Mouse (Mus musculus): ENCODE results near the gene Ftl1.
"Not testable (repeated sequence)": the region's sequence is repeated elsewhere in the genome, so short reads cannot be mapped to it uniquely, and the experiment has no call there.

Ftl1 gene

GRCm38 (mm10) chr7:45476453-45476852, 16.8 kb upstream of the Ftl1 start:
- no peak for DNase-seq (ENCODE audit: low read depth, low spot score)

GRCm38 (mm10) chr7:45475291-45475969, 15.7 kb upstream of the Ftl1 start:
- DNase-seq (ENCODE audit: low read depth, low spot score), result no peak

- DNase-seq (ENCODE audit: low read depth, low spot score), result no peak
Observed at GRCm38 (mm10) chr7:45470869-45471268, 11.2 kb upstream of the Ftl1 start.

DNA sequence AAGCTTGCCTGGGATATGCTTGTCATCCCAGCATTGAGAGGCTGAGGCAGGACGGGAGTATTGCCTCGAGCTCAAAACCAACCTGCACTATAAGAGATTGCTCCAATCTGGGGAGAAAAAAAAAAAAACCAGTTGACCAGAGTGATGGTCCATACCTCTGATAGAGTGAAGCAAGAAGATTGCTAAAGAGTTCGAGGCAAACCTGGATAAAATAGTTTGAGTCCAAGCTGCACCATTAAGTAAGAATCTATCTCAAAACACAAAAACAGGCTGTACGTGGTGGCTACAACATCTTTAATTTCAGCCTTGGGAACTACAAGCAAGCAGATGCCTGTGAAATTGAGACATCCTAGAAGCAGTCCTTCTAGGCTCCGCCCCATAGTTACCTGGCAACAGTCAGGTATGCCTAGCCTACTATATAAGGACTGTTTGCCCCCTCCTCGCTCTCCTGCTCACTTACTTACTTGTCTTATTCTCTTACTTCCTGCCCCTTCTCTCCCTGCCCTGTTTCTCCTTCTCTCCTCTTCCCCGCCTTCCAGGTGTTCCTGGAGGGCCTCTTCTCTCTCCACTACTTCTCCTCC, 7.5 kb upstream of the Ftl1 start:
- no peak for DNase-seq (ENCODE audit: low read depth, low spot score)

DNA sequence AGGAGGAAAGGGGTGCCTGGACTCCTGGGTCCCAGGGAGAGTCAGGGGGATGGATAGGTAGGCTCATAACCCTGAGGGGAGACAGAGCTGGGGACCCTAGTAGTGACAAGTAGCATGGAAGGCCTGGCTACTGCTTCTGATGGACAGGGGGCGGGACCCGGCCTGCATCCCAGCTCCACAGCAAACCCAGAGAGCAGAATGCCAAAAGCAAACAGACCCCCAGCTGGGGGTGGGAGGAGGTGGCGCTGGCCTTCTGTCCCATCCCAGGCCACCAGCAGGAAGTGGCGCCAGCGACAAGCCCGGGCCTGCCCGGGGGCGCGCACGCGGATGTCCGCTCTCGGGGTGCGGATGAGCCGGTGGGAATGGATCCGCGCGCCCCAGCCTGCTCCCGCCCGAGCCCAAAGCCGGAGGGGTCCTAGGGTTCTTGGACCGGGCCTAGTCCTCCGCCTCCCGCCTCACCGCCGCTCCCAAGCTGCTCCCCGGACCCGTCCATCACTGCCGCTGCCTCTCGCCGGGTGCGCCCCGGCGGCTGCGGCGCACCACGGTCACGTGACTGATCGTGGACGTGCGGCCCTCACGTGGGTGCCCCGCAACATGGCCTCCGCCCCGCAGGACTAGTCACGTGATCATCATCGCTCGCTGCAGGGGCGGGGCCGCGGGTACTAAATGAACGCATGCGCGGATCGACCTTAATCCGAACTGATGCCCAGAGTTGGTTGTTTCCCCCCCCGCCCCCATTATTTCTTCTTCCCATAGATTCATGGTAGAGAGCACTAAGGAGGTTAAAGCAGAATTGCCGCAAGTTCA, 6.8 kb upstream of the Ftl1 start, which contains the start of gene Bax:
Gene Bax (minus strand): TSS at position 616 of the 807 bp plus-strand sequence.
- peak; percentile 82 for DNase-seq (ENCODE audit: low read depth, low spot score)

DNA sequence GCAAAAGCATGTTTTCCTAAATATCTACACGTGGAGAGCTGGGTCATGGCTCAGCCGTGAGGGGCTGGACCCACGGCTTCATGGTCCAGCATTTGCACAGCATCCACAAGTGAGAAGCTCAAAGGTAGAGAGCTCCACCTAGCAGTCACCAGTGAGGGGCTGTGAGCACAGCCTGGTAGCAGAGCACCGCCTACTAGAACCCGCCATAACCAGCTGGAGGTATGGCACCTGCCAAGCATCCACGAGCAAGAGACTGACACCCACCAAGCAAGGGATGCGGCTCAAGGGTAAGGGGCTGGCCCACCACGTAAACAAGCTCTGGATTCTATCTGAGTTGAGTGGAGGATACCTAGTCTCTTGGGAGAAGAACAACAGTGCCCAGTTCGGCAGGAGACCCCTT, 5.9 kb upstream of the Ftl1 start:
- no peak for DNase-seq (ENCODE audit: low read depth, low spot score)

DNA sequence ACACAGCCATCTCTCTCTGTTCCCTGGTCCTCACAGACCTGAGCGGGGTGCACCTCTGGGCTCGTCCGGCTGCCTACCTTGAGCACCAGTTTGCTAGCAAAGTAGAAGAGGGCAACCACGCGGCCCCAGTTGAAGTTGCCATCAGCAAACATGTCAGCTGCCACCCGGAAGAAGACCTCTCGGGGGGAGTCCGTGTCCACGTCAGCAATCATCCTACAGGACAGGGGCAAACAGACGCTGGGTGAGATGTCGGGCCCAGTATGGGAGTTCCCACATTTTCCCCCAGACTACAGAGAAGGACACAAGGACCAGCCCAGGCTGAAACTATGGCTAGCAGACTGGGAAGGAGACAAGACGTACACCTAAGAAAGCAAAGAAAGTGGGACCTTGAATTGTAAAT, 5.4 kb upstream of the Ftl1 start:
- DNase-seq (ENCODE audit: low read depth, low spot score), result no peak

GRCm38 (mm10) chr7:45463987-45464778, 4.5 kb upstream of the Ftl1 start:
- no peak for DNase-seq (ENCODE audit: low read depth, low spot score)

DNA sequence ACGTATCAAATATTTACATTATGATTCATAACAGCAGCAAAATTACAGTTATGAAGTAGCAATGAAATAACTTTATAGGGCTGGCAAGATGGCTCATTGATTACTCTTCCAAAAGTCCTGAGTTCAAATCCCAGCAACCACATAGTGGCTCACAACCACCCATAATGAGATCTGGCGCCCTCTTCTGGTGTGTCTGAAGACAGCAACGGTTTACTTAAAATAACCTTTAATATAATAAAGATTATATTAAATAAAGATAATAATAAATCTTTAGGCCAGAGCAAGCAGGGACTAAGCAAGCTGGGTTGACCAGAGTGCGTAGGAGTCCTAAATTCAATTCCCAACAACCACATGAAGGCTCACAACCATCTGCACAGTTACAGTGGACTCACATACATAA, 3.2 kb upstream of the Ftl1 start:
- DNase-seq (ENCODE audit: low read depth, low spot score), result not testable (repeated sequence)

- DNase-seq (ENCODE audit: low read depth, low spot score), result no peak
Observed at GRCm38 (mm10) chr7:45462325-45462724, 2.6 kb upstream of the Ftl1 start.

- no peak for DNase-seq (ENCODE audit: low read depth, low spot score)
Observed at GRCm38 (mm10) chr7:45461781-45462180, 2.1 kb upstream of the Ftl1 start.

DNA sequence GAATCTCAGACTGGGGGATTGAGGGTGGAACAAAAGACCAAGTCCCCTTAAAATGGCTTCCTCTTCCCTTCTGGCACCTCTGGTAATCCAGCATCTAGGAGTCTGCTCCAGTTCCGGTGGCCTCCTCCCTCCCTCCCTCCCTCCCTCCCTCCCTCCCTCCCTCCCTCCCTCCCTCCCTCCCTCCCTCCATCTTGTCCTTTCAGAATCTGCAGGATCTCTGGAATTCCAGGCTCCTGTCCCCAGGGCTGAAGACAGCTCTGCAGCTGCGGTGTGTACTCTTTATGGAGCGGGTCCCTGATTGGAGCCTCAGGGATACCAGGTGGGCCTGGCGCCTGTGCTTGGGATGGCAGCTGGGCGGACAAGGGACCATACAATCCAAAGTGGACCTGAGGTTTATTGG, 1.6 kb upstream of the Ftl1 start:
- DNase-seq (ENCODE audit: low read depth, low spot score), result no peak

GRCm38 (mm10) chr7:45460860-45461314, 1.2 kb upstream of the Ftl1 start:
- DNase-seq (ENCODE audit: low read depth, low spot score), result no peak

DNA sequence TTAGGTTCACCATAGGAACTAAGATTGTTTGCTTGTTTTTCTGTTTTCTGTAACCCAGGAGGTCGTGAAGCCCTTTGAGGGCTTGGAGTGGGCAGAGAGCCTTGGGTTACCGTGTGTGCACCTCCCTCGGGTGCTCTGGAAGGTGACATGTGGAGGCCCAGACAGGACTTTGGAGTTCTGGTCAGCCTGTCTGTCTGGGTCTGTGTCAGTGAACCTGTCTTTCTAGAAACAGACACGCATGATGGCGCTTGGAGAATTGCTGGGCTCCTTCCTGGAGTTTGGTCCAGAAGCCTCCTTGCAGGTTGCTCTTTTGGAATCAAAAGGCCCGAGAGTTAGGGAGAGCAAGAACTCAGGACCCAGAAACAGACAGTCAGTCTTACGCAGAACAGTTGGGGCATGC, 693 bp upstream of the Ftl1 start:
- no peak for DNase-seq (ENCODE audit: low read depth, low spot score)

- DNase-seq (ENCODE audit: low read depth, low spot score), result no peak
Observed at GRCm38 (mm10) chr7:45458748-45459563, 728 bp downstream of the Ftl1 start.

- no peak for DNase-seq (ENCODE audit: low read depth, low spot score)
Observed at GRCm38 (mm10) chr7:45457204-45458060, 2.3 kb downstream of the Ftl1 start.

GRCm38 (mm10) chr7:45456721-45457203, 2.9 kb downstream of the Ftl1 start:
- no peak for DNase-seq (ENCODE audit: low read depth, low spot score)

GRCm38 (mm10) chr7:45455932-45456696, 3.6 kb downstream of the Ftl1 start:
- DNase-seq (ENCODE audit: low read depth, low spot score), result no peak

DNA sequence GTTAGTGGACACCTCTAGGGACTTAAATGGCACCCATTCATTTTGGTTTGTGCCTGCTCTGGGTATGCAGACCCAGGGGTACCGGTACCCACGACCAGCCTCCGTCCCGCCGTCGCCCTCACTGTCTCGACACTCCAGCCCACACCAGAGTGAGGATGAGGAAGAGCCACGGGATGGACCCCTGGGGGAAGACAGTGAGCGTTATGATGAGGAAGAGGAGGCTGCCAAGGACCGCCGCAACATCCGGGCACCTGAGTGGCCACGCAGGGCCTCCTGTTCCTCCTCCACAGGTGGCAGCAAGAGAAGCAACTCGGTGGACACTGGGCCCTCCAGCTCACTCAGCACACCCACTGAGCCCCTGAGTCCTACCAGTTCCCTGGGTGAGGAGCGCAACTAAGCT, 4.7 kb downstream of the Ftl1 start:
- no peak for DNase-seq (ENCODE audit: low read depth, low spot score)

Data from WW6 (cell line).